Mouse (Mus musculus) brain, embryonic 14.5 days (tissue): Measurements from ENCODE around the gene Mllt11.

Experiments used
- CTCF ChIP-seq: fragments of 200-500 bp; IDR thresholded peaks from 2 replicates; pipeline ENCODE4 v1.5.1; 2012; ENCODE audit warnings: inconsistent platforms, mild to moderate bottlenecking, moderate library complexity, borderline replicate concordance; ENCODE audit not compliant: insufficient read depth, insufficient read length; ENCODE audit errors: extremely low read depth
- POLR2A ChIP-seq: fragments of 200-500 bp; IDR thresholded peaks from 2 replicates; pipeline ENCODE4 v1.6.1; 2012; ENCODE audit warnings: mild to moderate bottlenecking, inconsistent platforms, borderline replicate concordance; ENCODE audit not compliant: poor library complexity, insufficient read depth, insufficient read length, severe bottlenecking; ENCODE audit errors: extremely low read depth

DNA sequence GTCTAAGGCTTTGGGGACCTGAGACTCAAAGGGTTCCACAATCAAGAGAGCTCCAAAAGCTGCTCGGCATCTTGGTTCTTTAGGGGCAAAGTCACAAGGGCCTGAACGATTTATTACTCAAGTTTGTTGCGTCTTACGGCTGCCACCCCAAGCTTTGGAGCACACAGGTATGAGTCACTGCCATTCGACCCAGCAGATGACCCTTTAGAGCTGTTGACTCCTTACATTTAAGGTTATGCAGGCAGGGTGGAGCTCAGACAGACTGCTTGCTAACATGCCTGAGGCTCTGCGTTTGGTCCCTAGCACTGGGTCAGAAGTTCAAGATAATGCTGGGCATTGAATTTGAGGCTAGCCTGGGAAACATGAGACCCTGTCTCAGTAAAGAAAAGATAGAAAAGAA is 54.4 kb downstream of the Mllt11 start:
- no peak for TF ChIP-seq CTCF
- no peak for TF ChIP-seq POLR2A
